Mouse (Mus musculus) embryo, embryonic 10 days (tissue): ENCODE data around the gene Rbms1.

Experiments used
- DNase-seq: peaks from one replicate; pipeline ENCODE4 v3.0.0-alpha.2; 2015; ENCODE audit warnings: low spot score

Rbms1 gene

DNA sequence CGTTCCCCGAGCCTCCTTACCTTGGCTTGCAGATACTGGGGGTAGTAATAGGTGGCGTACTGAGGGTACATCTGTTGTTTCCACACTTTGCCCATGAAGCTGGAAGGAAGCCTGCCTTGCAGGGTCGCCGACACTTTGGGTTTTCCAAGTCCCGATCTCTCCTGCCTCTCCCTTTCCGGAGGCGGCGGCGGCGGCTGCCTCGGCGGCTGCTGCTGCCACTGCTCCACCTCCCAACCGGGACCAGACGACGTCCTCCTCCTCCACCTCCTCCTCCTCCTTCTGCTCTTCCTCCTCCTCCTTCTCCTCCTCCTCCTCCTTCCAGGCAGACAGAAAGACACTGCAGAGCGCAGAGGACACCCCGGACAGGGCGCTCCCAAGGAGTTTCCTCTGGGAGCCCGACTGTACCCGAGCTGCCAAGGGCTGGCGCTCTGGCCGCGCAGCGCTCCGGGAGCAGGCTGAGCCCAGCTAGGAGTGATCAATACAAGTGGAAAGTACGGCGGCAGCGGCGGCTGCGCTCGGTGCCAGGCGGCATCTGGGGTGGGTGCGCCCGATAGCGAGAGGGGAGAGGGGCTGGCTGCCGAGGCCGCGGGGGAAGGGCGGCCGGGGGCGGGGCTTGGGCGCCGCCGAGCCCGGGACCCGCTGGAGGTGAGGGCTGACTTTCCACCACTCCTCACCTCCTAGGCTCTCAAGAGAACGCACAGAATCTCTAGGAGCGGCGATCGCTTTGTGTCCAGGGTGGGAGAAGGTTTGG is at the start of gene Rbms1:
TSS of gene Rbms1 (minus strand) at position 522 of the 751 bp plus-strand sequence.
- DNase-seq = peak; percentile 79

DNA sequence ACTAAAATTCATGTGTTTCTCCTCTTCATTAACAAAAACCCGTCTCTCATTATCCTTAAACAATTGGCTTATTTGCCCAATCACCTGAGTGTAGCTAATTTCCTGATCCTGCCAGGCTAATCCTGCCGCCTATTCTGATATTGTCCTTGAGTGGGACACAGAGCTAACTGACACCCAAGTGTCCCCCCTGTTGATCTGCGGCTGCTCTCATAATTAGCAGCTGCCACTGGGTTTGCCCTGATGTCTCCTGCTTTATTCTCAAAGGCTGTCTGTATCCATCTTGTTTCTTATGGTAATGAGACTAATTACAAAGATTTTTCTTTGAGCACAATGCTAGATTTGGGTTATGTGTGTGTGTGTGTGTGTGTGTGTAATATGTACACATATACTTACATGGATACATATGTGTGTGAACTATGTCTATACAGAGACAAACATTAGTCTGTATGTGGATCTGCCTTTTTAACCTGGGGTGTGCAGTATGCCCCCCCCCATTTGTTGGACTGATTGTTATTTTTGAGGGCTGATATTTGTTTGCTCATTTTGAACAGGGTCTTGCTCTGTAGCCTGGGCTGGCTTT is 49.3 kb upstream of the Rbms1 start:
- DNase-seq = no peak

GRCm38 (mm10) chr2:60986286-60986685 is 23.3 kb upstream of the Rbms1 start:
- DNase-seq = no peak

- DNase-seq = peak; percentile 12
These were observed 15.7 kb upstream of the Rbms1 start for GRCm38 (mm10) chr2:60978538-60979313.

DNA sequence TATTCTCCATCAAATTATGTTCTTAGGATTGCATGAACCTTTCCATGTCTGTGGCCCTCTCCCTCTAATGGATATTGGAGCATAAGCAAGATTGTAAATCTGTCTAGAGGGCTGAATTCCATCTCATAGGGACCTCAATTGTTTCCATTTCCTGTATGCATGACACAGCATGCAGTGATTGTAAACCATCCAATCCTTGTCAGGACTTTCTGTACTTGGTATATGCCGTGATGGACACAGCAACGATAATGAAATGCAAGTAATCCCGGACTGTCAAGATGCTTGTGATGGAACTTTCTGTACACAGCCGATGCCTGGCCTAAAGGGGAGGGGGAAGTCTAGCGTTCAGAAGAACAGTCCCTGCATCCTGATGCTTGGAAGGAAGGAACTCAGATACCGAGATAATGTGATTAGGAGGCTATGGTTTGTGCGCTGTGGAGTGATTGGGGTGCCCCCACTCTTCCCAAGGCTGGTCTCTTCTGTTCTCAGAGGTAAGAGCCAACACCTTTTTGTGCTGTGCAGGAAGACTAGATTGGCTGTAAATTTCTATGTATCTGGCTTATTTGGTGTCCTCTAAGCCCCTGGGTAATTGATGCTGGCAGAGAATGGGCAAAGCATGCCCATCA is 9.3 kb upstream of the Rbms1 start:
- DNase-seq = no peak

- no peak for DNase-seq
These were observed 624 bp upstream of the Rbms1 start for GRCm38 (mm10) chr2:60963616-60964015.

GRCm38 (mm10) chr2:60962001-60962670 is 856 bp downstream of the Rbms1 start:
- peak; percentile 78 for DNase-seq

DNA sequence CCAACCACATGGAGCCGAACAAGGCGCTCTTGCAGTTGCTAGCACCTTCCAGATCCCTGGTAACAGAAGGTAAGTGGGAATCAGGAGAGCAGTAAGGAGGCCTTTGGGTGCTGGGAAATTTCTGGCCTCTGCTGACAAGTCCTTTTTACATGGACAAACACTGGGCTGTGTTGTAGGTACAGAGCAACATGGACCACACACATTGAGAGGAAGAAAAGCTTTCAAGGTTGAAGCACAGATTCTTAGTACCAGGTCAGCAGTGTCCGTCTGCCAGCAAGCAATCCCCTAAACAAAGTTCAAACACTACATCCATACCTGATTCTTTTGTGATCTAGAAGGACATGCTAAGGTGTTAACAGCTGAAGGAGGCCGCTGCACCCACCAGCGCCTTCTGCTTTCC is 1.7 kb downstream of the Rbms1 start:
- no peak for DNase-seq

GRCm38 (mm10) chr2:60948241-60948640 is 14.8 kb downstream of the Rbms1 start:
- no peak for DNase-seq

- DNase-seq = no peak
These were observed 15.2 kb downstream of the Rbms1 start for GRCm38 (mm10) chr2:60947817-60948216.

GRCm38 (mm10) chr2:60940454-60940961 is 22.5 kb downstream of the Rbms1 start:
- no peak for DNase-seq

DNA sequence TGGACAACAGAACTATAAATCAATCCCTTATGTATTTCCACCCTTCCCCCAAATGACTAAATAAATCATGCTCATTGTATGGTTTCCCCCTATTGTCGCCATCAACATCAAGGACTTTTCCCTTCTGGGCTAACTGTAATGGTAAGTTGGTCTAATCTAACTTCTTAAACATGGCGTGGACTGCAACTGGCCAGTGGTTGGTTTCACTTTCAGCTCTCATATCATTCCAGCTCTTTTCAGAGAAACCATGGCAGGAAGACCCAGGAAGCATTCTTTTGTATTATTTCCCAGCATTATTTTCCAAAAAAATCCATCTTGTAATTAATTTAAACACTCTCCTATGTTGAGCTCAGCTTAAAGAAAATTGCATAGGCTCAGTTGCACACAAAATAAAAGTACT is 23.0 kb downstream of the Rbms1 start:
- no peak for DNase-seq

GRCm38 (mm10) chr2:60936910-60937309 is 26.1 kb downstream of the Rbms1 start:
- no peak for DNase-seq

DNA sequence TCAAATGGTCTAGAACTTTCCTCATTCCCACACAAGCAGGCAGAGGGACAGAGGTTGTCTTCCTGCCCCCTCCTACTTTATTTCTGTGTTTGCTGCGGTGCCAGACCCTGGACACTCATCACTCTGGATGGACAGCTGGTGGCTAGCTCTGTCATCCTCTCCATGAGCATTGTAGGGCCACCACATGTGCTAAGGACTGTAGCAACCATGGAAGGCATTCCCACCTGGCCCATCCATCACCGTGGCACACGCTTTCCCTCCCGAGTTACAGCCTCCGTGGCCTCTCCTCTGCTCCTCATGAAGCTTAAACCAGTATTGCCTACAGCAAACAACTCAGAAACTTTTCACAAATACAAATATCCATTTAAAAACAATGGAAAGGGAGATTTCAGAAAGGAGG is 34.0 kb downstream of the Rbms1 start:
- DNase-seq = no peak

DNA sequence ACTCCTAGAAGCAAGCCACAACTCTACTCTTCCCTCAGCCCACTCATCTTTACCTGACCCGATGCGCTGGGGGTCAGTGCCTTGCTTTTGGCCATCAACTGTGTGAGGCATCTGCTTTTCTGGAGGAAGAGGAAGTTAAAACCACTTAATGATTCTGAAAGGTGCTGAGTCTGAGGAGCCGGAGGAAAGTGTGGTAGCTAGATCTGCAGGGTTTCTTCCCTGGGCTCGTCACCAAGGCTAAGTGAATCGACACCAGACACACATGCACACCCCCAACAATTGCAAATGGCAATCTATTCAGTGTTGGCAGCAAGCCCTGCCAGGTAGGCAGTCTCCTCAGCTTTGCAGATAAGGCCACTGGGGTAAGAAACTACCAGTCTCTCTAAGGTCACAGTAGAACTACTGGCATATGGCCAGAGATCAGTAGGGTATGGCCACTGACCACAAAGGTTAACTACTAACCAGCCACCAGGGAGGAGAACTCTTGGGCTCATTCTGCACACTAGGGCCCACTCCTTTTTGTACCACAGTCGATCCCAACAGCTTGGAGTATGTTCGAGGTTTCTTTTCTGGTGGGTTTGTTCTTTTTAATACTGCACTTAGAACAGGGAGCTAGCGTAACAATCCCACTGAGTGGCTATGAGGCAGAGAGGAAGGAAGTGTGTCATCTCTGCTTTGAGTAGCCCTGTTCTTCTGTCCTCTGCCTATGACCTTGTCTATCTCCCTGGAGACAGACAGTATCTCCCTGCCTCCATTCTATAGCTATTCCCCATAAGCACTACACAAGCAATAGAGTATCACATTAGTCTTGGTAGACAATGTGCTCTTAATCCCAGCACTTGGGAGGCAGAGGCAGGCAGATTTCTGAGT is 34.9 kb downstream of the Rbms1 start:
- DNase-seq = no peak

DNA sequence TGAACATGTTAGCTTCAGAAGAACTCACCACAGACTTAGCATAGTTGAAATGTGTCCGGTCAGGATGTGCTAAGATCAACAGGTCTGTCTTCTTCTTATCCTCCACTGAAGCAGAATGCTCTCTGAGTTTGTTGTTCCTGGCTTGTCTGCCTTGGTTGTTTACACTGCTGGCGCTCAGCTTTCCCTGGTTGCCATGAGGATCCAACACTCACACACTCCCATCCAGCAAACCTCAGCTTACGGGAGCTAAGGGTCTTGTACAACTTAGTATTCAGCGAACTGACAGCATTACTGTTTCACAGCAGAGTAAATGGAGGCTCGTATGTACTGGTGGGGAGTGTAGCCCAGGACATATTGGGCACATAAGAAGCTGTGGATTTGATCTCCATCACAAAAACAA is 37.9 kb downstream of the Rbms1 start:
- no peak for DNase-seq

GRCm38 (mm10) chr2:60923756-60924544 is 39.0 kb downstream of the Rbms1 start:
- no peak for DNase-seq

- DNase-seq = peak; percentile 51
These were observed 39.9 kb downstream of the Rbms1 start for GRCm38 (mm10) chr2:60923111-60923510.

- peak; percentile 49 for DNase-seq
These were observed 40.6 kb downstream of the Rbms1 start for GRCm38 (mm10) chr2:60922351-60922750.

- DNase-seq = no peak
These were observed 42.9 kb downstream of the Rbms1 start for GRCm38 (mm10) chr2:60920076-60920475.
